Mouse (Mus musculus): Measurements from ENCODE around the gene Gpi1.
"Not testable (repeated sequence)": the region's sequence is repeated elsewhere in the genome, so short reads cannot be mapped to it uniquely, and the experiment has no call there.

Gene Gpi1

GRCm38 (mm10) chr7:34176241-34176640, 53.9 kb downstream of the Gpi1 start:
- DNase-seq, result not testable (repeated sequence)

DNA sequence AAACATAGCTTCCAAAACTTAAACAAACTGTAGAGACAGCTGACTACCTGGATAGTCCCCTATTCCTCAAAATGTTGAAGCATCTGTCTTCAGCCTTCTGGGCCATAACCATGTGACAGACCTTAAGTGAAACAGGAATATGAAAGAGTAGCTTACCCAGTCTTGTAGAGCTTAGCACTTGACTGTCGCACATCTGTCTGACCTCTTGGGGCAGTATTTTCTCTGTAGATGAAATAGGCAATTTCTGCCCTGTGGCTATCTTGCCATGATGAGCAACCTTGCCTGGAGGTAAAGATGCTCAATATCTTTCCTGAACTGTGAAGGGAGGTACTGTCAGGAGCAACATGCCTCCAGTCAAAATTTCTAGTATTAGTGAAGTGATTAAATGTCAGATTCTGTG, 57.9 kb downstream of the Gpi1 start:
- DNase-seq, result no peak

- DNase-seq, result no peak
Observed at GRCm38 (mm10) chr7:34169454-34169853, 60.7 kb downstream of the Gpi1 start, which contains the start of gene Uba2. TSS of gene Uba2 (minus strand) at chr7:34169599.

DNA sequence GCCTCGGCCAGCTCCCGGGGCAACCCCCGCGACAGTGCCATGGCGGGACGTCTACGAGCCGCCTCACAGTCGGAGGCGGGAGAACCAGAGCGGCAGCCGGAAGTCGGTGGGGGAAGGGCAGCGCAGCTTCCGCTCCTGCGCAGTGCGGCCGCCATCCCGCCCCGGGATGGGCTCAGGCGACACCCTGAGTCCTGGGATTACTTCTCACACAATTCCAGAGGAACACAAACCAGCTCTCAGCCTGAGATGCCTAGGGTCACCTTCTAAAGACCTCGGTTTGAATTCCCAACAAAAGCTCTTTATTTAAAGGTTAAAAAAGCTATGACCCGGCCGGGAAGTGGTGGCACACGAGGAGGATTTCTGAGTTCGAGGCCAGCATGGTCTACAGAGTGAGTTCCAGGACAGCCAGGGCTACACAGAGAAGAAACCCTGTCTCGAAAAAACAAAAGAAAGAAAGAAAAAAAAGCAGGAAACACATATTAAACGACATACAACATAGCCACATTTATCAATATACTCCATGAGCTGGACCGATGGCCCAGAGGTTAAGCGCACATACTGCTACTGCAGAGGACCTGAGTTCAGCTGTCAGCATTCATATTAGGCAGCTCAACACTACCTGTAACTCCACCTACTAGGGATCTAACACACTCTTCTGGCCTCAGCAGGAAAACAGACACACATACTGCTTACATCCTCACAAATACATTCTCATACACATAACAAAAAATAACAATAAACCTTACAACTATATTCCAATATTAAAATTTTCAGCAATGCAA, 61.5 kb downstream of the Gpi1 start:
- peak; percentile 94 for DNase-seq

DNA sequence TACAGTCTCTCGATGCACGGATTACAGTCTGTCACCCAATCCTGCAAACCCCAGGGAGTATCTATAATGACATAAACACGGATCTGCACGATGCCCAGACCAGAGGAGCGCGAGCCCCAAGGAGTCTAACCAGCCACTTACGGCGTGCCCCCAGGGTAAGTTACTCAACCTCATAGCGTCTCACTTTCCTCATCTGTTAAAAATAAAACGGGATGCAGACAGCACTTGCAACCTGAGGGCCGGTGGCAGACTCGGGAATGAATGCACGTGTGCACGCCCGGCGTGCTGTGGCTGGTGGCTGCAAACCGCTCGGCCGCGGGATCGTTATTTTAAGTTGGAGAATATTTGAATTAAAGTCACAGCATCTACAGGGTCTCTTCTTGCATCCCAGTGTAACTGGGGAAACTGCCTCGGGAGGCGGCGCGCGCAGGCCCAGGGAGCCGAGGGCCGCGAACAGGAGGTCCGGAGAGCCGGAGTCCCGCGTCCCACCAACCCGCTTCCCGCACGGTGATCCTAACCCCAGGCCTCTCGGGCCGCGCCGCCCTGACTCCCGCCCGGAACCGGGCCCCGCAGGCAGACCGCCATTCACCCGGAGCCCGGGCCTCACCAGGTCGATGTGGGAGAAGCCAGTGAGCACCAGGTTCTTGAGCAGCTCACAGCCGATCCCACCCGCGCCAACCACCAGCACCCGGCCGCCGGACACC, 62.2 kb downstream of the Gpi1 start:
- no peak for DNase-seq

DNA sequence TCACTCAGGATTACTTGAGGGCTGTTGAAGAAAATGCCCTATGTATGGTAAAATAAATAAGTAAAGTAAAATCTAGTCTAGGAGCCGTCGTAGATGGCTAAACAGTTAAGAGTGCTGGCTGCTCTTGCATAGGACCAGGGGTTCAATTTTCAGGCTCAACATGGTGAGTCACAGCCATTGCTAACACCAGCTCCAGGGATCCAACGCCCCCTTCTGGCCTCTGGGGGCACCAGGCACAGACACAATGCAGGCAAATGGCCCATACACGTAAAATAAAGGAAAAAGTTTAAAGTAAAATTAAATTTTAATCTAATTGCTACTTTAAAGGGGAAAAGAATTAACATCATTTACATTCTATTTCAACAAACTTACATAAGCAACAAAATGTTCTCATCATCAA, 63.3 kb downstream of the Gpi1 start:
- peak; percentile 62 for DNase-seq

- no peak for DNase-seq
Observed at GRCm38 (mm10) chr7:34165999-34166398, 64.1 kb downstream of the Gpi1 start.

- DNase-seq, result no peak
Observed at GRCm38 (mm10) chr7:34164671-34165070, 65.5 kb downstream of the Gpi1 start.

DNA sequence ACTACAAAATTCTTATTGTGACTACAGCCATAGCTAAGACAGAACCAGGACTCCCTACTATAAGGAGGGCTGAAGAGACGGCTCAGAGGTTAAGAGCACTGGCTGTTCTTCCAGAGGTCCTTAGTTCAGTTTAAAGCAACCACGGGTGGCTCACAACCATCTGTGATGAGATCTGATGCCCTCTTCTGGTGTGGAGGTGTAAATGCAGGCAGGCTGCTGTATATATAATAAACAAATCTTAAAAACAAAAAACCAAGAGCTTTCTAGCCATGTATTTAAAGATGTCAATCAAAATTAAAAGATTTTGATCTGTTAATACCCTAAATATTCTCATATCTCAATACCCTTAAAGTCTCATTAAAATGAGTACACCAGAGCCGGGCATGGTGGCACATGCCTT, 71.0 kb downstream of the Gpi1 start:
- no peak for DNase-seq

- DNase-seq, result no peak
Observed at GRCm38 (mm10) chr7:34157994-34158393, 72.1 kb downstream of the Gpi1 start.
